Mouse (Mus musculus): ENCODE data around the gene Lypd3. TPM values are rescaled to one million over a fixed set of nuclear protein-coding genes. Genes with fewer than 3 reads are reported as not detected.
"Not testable (repeated sequence)": the region's sequence is repeated elsewhere in the genome, so short reads cannot be mapped to it uniquely, and the experiment has no call there.

The Lypd3 gene
- polyA plus RNA-seq, 1 experiment from 2014 or later, result 0.49 TPM

- not testable (repeated sequence) for H3K9ac ChIP-seq; H3K9me3 ChIP-seq; ATAC-seq (replicated peaks); H3K4me2 ChIP-seq; H3K36me3 ChIP-seq (replicated peaks); H3K27ac ChIP-seq; H3K4me3 ChIP-seq; H3K27me3 ChIP-seq (replicated peaks); H3K4me1 ChIP-seq
- WGBS, result 93% methylated on average over 10 of the region's 10 CpGs
Observed at GRCm38 (mm10) chr7:24687519-24687918, 51.2 kb downstream of the Lypd3 start.

Other genes with a start within 250 kb of the Lypd3 start
- 38.4 and 40.3 TPM in 2 replicates for gene Smg9, start 236.9 kb upstream of the Lypd3 start, polyA plus RNA-seq (2015; fragmentation: Nextera tagmentation; extraction: Ambion mirVana)
- gene Irgc1, start 184.3 kb upstream of the Lypd3 start, polyA plus RNA-seq (2015; fragmentation: Nextera tagmentation; extraction: Ambion mirVana), result not detected in 2 replicates
- 1.6 and 1.9 TPM in 2 replicates for gene Plaur, start 174.1 kb upstream of the Lypd3 start, polyA plus RNA-seq (2015; fragmentation: Nextera tagmentation; extraction: Ambion mirVana)
- gene Cadm4, start 154.5 kb upstream of the Lypd3 start, polyA plus RNA-seq (2015; fragmentation: Nextera tagmentation; extraction: Ambion mirVana), result 79.2 and 81.1 TPM in 2 replicates
- 336 and 344 TPM in 2 replicates for gene Zfp428, start 129.5 kb upstream of the Lypd3 start, polyA plus RNA-seq (2015; fragmentation: Nextera tagmentation; extraction: Ambion mirVana)
- gene AC161166.1, start 124.1 kb upstream of the Lypd3 start, polyA plus RNA-seq (2015; fragmentation: Nextera tagmentation; extraction: Ambion mirVana), result 2.1 and 2.2 TPM in 2 replicates
- gene Irgq, start 105.9 kb upstream of the Lypd3 start, polyA plus RNA-seq (2015; fragmentation: Nextera tagmentation; extraction: Ambion mirVana), result 31.8 and 33.2 TPM in 2 replicates
- not detected in 2 replicates for gene Pinlyp, start 90.4 kb upstream of the Lypd3 start, polyA plus RNA-seq (2015; fragmentation: Nextera tagmentation; extraction: Ambion mirVana)
- 67.1 and 76.5 TPM in 2 replicates for gene Xrcc1, start 90.3 kb upstream of the Lypd3 start, polyA plus RNA-seq (2015; fragmentation: Nextera tagmentation; extraction: Ambion mirVana)
- 25.4 and 25.8 TPM in 2 replicates for gene Ethe1, start 49.0 kb upstream of the Lypd3 start, polyA plus RNA-seq (2015; fragmentation: Nextera tagmentation; extraction: Ambion mirVana)
- gene Zfp575, start 48.9 kb upstream of the Lypd3 start, polyA plus RNA-seq (2015; fragmentation: Nextera tagmentation; extraction: Ambion mirVana), result 16.3 and 18.1 TPM in 2 replicates
- gene Phldb3, start 25.8 kb upstream of the Lypd3 start, polyA plus RNA-seq (2015; fragmentation: Nextera tagmentation; extraction: Ambion mirVana), result not detected in 2 replicates
- 0.17 TPM in 1 of 2 replicates, not detected in the other for gene Tex101, start 40.1 kb downstream of the Lypd3 start, polyA plus RNA-seq (2015; fragmentation: Nextera tagmentation; extraction: Ambion mirVana)
- gene BC049730, start 72.7 kb downstream of the Lypd3 start, polyA plus RNA-seq (2015; fragmentation: Nextera tagmentation; extraction: Ambion mirVana), result not detected in 2 replicates
- not detected in 2 replicates for gene Gm4763, start 90.4 kb downstream of the Lypd3 start, polyA plus RNA-seq (2015; fragmentation: Nextera tagmentation; extraction: Ambion mirVana)
- gene Cd177, start 123.8 kb downstream of the Lypd3 start, polyA plus RNA-seq (2015; fragmentation: Nextera tagmentation; extraction: Ambion mirVana), result 0.27 and 0.57 TPM in 2 replicates
- gene Ceacam10, start 140.7 kb downstream of the Lypd3 start, polyA plus RNA-seq (2015; fragmentation: Nextera tagmentation; extraction: Ambion mirVana), result 0.18 TPM in 1 of 2 replicates, not detected in the other
- 34.4 and 34.5 TPM in 2 replicates for gene Gm9844, start 225.7 kb downstream of the Lypd3 start, polyA plus RNA-seq (2015; fragmentation: Nextera tagmentation; extraction: Ambion mirVana)
- gene Lypd4, start 233.4 kb downstream of the Lypd3 start, polyA plus RNA-seq (2015; fragmentation: Nextera tagmentation; extraction: Ambion mirVana), result 0.13 TPM in 1 of 2 replicates, not detected in the other
- gene Dmrtc2, start 233.5 kb downstream of the Lypd3 start, polyA plus RNA-seq (2015; fragmentation: Nextera tagmentation; extraction: Ambion mirVana), result 0.13 and 0.41 TPM in 2 replicates
- gene Rps19, start 247.8 kb downstream of the Lypd3 start, polyA plus RNA-seq (2015; fragmentation: Nextera tagmentation; extraction: Ambion mirVana), result 1,081 and 1,108 TPM in 2 replicates

Measured in midbrain, embryonic 15.5 days (tissue).